Mouse (Mus musculus) brown adipose tissue, adult 24 weeks (tissue): ENCODE measurements around the gene Disp3. TPM values are rescaled to one million over a fixed set of nuclear protein-coding genes. Genes with fewer than 3 reads are reported as not detected.

Experiments
- H3K27ac ChIP-seq: fragments of 200-500 bp; replicated peaks from 2 replicates; pipeline ENCODE4 v1.5.1; 2012; ENCODE audit warnings: low read depth, mild to moderate bottlenecking, low read length
- H3K4me1 ChIP-seq: fragments of 200-500 bp; 2 replicates; pipeline ENCODE4 v1.6.1; 2012; ENCODE audit warnings: low read length, mixed read lengths; ENCODE audit not compliant: control insufficient read depth, insufficient read depth, insufficient read length
- H3K4me3 ChIP-seq: fragments of 200-500 bp; 2 replicates; pipeline ENCODE4 v1.5.1; 2012; ENCODE audit warnings: low read depth, mild to moderate bottlenecking, low read length, moderate library complexity; ENCODE audit not compliant: insufficient read depth
- polyA plus RNA-seq: library from polyadenylated mRNA; stranded (reverse); fragments of >200 nt; gene quantifications from 2 replicates; pipeline ENCODE4 v1.2.4, GENCODE M21; 2012; ENCODE audit not compliant: missing spikeins, insufficient read depth, insufficient read length

Gene Disp3
- polyA plus RNA-seq, 1 experiment = not detected

DNA sequence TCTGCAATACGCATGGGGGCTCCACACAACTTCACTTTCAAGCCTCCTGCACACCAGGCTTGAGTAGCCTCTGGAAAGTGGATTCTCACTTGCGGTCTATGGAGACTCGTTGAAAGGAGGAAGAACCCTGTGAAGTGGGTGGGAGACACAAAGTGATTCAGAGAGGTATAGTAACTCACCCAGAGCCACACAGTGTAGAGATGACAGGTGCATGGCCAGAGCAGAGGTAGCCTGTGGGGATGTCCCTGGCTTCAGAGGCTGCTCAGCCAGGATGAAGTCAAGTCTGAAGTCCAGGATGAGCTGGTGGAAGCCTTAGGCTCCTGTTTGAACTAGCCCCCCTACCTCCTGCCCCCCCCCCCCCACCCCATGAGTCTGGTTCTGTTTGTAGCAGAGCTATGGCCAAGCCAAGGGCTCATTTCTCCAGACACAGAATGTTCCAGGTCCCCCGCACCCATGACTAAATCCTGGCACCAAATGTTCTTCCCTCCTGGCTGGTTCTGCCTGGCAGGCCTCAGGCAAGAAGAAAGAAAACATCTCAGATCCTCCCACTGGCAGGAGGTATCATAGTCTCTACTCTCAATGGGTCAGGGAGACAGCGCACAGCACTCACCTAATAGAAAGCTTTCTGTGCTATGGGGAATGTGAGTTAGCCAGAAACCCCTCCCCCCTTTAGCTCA is 73.2 kb downstream of the Disp3 start:
- Histone ChIP-seq H3K4me1 (no peaks in the 10 kb centered on the region), H3K4me3 (no peak overlapping the region), H3K27ac (no peak overlapping the region)

DNA sequence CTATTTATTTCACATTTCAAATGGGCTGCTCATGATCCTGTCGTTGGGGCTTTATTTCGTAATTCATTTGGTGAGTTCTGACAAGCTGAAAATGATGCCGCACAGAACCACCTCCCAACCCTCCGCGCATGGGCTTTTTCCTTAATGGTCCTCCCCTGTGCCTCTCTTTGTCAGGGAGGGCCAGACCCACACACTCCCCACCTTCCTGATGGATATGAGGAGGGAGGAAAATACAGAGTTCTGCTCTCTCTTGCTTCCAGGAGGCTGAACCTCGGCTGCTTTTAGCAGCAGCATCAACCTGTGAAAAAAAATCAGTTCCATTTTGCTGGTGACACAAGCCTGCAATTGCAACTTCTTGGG is 82.9 kb downstream of the Disp3 start:
- no peaks in the 10 kb centered on the region for H3K4me1 ChIP-seq
- H3K27ac ChIP-seq = no peak overlapping the region
- H3K4me3 ChIP-seq = no peak overlapping the region

DNA sequence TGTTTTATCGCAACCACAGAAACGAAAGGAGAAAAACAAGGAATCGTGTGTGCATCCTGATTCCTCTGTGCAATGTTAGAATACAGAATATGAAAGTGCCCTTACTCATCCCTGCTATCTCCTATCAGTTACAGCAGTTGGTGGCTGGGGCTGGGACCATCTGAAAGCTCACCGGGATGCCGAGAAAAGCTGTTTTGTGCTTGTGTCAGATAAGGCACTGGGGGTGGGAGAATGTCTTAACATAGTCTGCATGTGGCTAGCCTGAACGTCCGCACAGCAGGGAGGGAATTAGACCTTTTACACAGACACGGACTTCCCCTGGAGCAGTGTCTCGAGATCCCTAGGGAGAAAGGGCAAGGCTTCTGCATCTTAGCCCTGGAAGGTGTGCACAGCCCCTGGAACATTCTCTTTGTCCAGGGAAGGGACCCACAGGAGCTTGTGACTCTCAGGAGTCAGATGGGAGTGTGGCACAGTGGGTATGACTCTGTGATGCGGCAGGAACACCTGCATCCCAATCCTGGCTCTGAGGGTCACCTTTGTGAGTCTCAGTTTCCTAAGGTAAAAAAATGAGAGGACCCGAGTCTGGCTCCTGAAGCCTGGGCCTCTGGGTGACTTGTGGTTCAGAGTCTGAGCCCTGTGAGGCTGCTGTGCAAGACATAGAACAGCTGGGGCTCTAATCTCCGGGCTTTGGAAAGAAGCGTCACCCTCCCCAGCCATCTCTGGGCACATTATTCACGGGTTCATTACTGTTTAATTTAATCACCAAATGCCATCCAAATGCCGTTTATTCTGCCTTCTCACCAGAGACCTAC is 83.5 kb downstream of the Disp3 start:
- no peak overlapping the region for H3K27ac ChIP-seq
- H3K4me3 ChIP-seq = no peak overlapping the region
- H3K4me1 ChIP-seq = no peaks in the 10 kb centered on the region

DNA sequence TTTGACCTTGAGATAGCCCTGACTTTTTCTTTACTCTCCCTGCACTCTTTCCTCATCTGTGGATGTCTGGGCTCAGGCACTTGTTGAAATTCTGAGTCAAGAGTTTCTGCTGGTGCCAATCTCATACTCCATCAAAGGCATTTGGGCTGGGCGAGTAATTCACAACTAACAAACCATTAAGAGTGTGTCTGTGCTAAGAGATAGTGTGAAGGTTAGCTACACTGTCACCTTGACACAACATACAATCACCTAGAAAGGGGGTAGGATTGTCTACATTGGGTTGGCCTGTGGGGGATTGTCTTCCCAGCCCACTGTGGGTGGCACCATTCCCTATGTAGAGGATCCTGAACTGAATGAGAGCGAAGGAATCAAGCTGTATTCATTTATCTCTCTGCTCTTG is 84.2 kb downstream of the Disp3 start:
- H3K27ac ChIP-seq = no peak overlapping the region
- no peak overlapping the region for H3K4me3 ChIP-seq
- no peaks in the 10 kb centered on the region for H3K4me1 ChIP-seq

DNA sequence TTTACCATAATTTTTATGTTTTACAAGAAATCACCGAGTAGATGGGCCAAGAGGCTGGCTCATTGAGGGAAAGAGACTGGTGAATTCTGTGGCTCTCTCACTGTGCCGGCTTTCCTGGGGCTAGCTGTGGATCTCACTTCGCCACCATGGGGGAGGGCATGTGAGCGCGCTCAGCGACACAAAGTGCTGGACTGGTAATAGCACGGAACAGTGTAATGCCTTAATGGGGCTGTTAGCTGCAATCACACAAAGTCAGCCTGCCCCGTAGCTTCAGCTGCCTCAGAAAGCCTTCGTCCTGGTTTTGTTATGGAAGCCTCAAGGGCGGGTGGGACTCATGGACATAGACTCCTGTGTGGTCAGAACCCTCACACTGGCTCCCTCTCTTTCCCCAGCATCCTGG is 89.0 kb downstream of the Disp3 start:
- no peak overlapping the region for H3K4me3 ChIP-seq
- H3K27ac ChIP-seq = no peak overlapping the region
- H3K4me1 ChIP-seq = no peaks in the 10 kb centered on the region

DNA sequence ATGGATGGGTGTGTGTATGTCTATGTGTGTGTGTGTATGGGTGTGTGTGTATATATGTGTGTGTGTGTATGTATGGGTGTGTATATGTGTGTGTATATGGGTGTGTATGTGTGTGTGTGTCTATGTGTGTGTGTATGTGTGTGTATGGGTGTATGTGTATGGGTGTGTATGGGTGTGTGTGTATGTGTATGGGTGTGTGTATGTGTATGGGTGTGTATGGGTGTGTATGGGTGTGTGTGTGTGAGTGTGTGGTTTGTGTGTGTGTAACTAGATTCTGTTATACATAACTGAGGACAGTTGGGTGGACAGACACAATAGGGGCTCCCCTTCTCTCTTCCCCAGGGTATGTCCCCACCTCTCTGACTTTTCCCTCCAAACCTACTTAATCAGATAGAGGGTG is 93.4 kb downstream of the Disp3 start:
- no peaks in the 10 kb centered on the region for H3K4me1 ChIP-seq
- no peak overlapping the region for H3K27ac ChIP-seq
- H3K4me3 ChIP-seq = no peak overlapping the region

DNA sequence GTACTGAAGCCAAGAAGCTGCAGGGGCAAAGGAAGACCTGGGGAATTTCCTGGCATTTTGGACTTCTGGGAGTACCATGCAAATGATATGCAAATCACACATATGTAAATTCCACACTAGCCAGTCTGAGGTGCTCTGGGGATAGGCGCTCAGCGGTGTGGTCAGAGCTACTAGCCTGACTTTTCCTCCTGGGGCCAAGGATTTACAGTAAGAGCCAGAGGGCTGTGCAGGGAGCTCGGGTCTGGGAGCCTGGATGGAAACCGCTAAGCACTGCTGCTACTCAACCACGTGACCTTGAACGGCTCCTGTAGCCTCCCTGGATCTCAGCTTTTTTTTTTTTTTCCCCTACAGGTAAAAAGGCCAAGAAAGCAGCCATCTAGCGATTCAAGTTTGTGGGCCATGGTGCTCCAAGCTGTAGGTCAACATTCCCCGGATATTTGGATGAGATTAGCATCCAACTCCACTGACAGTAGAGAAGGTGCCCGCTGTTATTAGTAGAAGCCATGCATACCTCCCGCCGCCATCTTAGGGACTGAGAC is 95.0 kb downstream of the Disp3 start:
- Histone ChIP-seq H3K4me1 (no peaks in the 10 kb centered on the region), H3K27ac (no peak overlapping the region), H3K4me3 (no peak overlapping the region)

Other genes starting within 250 kb of the Disp3 start
- gene Clcn6, start 249.1 kb downstream of the Disp3 start, polyA plus RNA-seq = 5.0 and 5.7 TPM in 2 replicates
- gene Mthfr, start 248.9 kb downstream of the Disp3 start, polyA plus RNA-seq = 5.7 and 6.9 TPM in 2 replicates
- 8.1 and 8.2 TPM in 2 replicates for gene Agtrap, start 199.9 kb downstream of the Disp3 start, polyA plus RNA-seq
- 21.6 and 26.2 TPM in 2 replicates for gene Mad2l2, start 157.6 kb downstream of the Disp3 start, polyA plus RNA-seq
- gene Draxin, start 157.3 kb downstream of the Disp3 start, polyA plus RNA-seq = not detected in 2 replicates
- 37.2 and 41.9 TPM in 2 replicates for gene Fbxo6, start 135.8 kb downstream of the Disp3 start, polyA plus RNA-seq
- gene Fbxo44, start 127.5 kb downstream of the Disp3 start, polyA plus RNA-seq = 9.1 and 21.6 TPM in 2 replicates
- not detected in 2 replicates for gene Fbxo2, start 127.3 kb downstream of the Disp3 start, polyA plus RNA-seq
- 12.7 and 17.7 TPM in 2 replicates for gene Ubiad1, start 156.8 kb upstream of the Disp3 start, polyA plus RNA-seq
- 52.3 and 55.2 TPM in 2 replicates for gene Mtor, start 160.6 kb upstream of the Disp3 start, polyA plus RNA-seq
- gene Angptl7, start 212.5 kb upstream of the Disp3 start, polyA plus RNA-seq = not detected in 2 replicates